Mouse (Mus musculus): Measurements from ENCODE around the gene Aph1c. TPM values are rescaled to one million over a fixed set of nuclear protein-coding genes. Genes with fewer than 3 reads are reported as not detected.

Gene Aph1c
- polyA plus RNA-seq, 1 experiment, result 3.0 TPM

DNA sequence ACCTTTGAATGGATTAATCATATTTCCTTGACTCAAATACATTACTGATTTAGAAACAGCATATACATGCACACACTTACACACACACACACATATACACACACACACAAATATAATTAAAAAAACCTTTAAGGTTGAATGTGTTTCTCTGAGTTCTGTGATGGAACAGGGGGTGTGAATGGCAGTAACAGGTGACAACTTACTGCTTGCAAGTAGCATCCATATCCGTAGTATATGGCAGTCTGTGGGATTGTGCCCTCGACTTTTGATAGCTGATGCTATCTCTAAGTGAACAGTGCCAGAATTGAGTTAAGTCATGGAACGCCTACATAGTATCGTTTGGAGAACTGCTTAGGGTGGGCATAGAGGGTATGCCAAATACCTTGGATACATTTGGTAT lies 27.7 kb upstream of the Aph1c start:
- H3K4me3 ChIP-seq (ENCODE audit: extremely low read depth, insufficient read depth, insufficient read length), result no peak overlapping the region
- 84% methylated on average over 4 of the region's 4 CpGs for WGBS
- H3K4me1 ChIP-seq (ENCODE audit: control insufficient read depth, insufficient read depth, insufficient read length), result no peaks in the 10 kb centered on the region
- no peak overlapping the region for H3K27ac ChIP-seq (ENCODE audit: insufficient read depth, low read length)
- TF ChIP-seq CTCF (IDR thresholded peaks at IDR 0.05; ENCODE audit: extremely low read depth, insufficient read depth, insufficient read length, insufficient replicate concordance) (no peak), POLR2A (IDR thresholded peaks at IDR 0.05; ENCODE audit: low read depth, low read length) (no peak)
- H3K36me3 ChIP-seq (ENCODE audit: control insufficient read depth, insufficient read depth, low read length), result peaks cover 11% of the 10 kb centered on the region
- DNase-seq (ENCODE audit: low read depth in 1 of 2, low spot score in 2 of 2), result no peak
- no peaks in the 10 kb centered on the region for H3K27me3 ChIP-seq (ENCODE audit: control insufficient read depth, insufficient read depth, low read length)

- no peak for DNase-seq (ENCODE audit: low read depth in 1 of 2, low spot score in 2 of 2)
- Histone ChIP-seq H3K4me3 (ENCODE audit: extremely low read depth, insufficient read depth, insufficient read length) (no peak overlapping the region), H3K27ac (ENCODE audit: insufficient read depth, low read length) (no peak overlapping the region), H3K36me3 (ENCODE audit: control insufficient read depth, insufficient read depth, low read length) (peaks cover 11% of the 10 kb centered on the region), H3K4me1 (ENCODE audit: control insufficient read depth, insufficient read depth, insufficient read length) (no peaks in the 10 kb centered on the region), H3K27me3 (ENCODE audit: control insufficient read depth, insufficient read depth, low read length) (no peaks in the 10 kb centered on the region)
- TF ChIP-seq CTCF (IDR thresholded peaks at IDR 0.05; ENCODE audit: extremely low read depth, insufficient read depth, insufficient read length, insufficient replicate concordance) (no peak), POLR2A (IDR thresholded peaks at IDR 0.05; ENCODE audit: low read depth, low read length) (no peak)
- 92% methylated on average over 5 of the region's 5 CpGs for WGBS
These were observed 26.7 kb upstream of the Aph1c start for GRCm38 (mm10) chr9:66861104-66861767.

- Histone ChIP-seq H3K4me1 (ENCODE audit: control insufficient read depth, insufficient read depth, insufficient read length) (no peaks in the 10 kb centered on the region), H3K36me3 (ENCODE audit: control insufficient read depth, insufficient read depth, low read length) (peaks cover 11% of the 10 kb centered on the region), H3K27me3 (ENCODE audit: control insufficient read depth, insufficient read depth, low read length) (no peaks in the 10 kb centered on the region), H3K27ac (ENCODE audit: insufficient read depth, low read length) (no peak overlapping the region), H3K4me3 (ENCODE audit: extremely low read depth, insufficient read depth, insufficient read length) (no peak overlapping the region)
- TF ChIP-seq CTCF (IDR thresholded peaks at IDR 0.05; ENCODE audit: extremely low read depth, insufficient read depth, insufficient read length, insufficient replicate concordance), result no peak
- no peak for TF ChIP-seq POLR2A (IDR thresholded peaks at IDR 0.05; ENCODE audit: low read depth, low read length)
- 90% methylated on average over 5 of the region's 5 CpGs for WGBS
- DNase-seq (ENCODE audit: low read depth in 1 of 2, low spot score in 2 of 2), result no peak
These were observed 25.0 kb upstream of the Aph1c start for GRCm38 (mm10) chr9:66859523-66859922.

- Histone ChIP-seq H3K4me3 (ENCODE audit: extremely low read depth, insufficient read depth, insufficient read length) (no peak overlapping the region), H3K27me3 (ENCODE audit: control insufficient read depth, insufficient read depth, low read length) (no peaks in the 10 kb centered on the region), H3K27ac (ENCODE audit: insufficient read depth, low read length) (no peak overlapping the region), H3K4me1 (ENCODE audit: control insufficient read depth, insufficient read depth, insufficient read length) (no peaks in the 10 kb centered on the region), H3K36me3 (ENCODE audit: control insufficient read depth, insufficient read depth, low read length) (peaks cover 13% of the 10 kb centered on the region)
- TF ChIP-seq CTCF (IDR thresholded peaks at IDR 0.05; ENCODE audit: extremely low read depth, insufficient read depth, insufficient read length, insufficient replicate concordance) (no peak), POLR2A (IDR thresholded peaks at IDR 0.05; ENCODE audit: low read depth, low read length) (no peak)
- WGBS, result 82% methylated on average over 7 of the region's 7 CpGs
- no peak for DNase-seq (ENCODE audit: low read depth in 1 of 2, low spot score in 2 of 2)
These were observed 21.3 kb upstream of the Aph1c start for GRCm38 (mm10) chr9:66855865-66856264.

DNA sequence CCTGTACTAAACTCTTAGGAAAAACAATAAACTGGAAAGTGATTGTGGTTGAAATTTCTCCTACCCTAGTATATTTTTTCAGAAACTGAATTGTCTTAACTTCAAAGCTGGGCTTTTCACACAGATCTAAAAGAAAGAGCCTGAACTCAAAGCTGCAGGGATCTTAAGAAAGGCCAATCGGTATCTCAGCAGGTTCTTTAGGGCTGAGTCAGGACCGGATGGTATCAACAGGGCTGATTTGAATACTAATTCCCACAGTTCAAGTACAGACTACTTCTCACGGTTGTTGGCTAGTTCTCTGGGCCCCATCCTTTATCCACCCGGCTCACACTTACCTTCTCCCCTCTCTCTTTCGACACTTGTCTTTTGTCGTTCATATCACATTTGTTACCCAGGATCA lies 18.1 kb upstream of the Aph1c start:
- WGBS, result 94% methylated on average over 6 of the region's 6 CpGs
- no peak overlapping the region for H3K27ac ChIP-seq (ENCODE audit: insufficient read depth, low read length)
- TF ChIP-seq POLR2A (IDR thresholded peaks at IDR 0.05; ENCODE audit: low read depth, low read length) (no peak), CTCF (IDR thresholded peaks at IDR 0.05; ENCODE audit: extremely low read depth, insufficient read depth, insufficient read length, insufficient replicate concordance) (no peak)
- no peak for DNase-seq (ENCODE audit: low read depth in 1 of 2, low spot score in 2 of 2)
- H3K36me3 ChIP-seq (ENCODE audit: control insufficient read depth, insufficient read depth, low read length), result peaks cover 7% of the 10 kb centered on the region
- no peak overlapping the region for H3K4me3 ChIP-seq (ENCODE audit: extremely low read depth, insufficient read depth, insufficient read length)
- no peaks in the 10 kb centered on the region for H3K27me3 ChIP-seq (ENCODE audit: control insufficient read depth, insufficient read depth, low read length)
- H3K4me1 ChIP-seq (ENCODE audit: control insufficient read depth, insufficient read depth, insufficient read length), result no peaks in the 10 kb centered on the region

GRCm38 (mm10) chr9:66850966-66851365 lies 16.4 kb upstream of the Aph1c start:
- 93% methylated on average over 5 of the region's 5 CpGs for WGBS

DNA sequence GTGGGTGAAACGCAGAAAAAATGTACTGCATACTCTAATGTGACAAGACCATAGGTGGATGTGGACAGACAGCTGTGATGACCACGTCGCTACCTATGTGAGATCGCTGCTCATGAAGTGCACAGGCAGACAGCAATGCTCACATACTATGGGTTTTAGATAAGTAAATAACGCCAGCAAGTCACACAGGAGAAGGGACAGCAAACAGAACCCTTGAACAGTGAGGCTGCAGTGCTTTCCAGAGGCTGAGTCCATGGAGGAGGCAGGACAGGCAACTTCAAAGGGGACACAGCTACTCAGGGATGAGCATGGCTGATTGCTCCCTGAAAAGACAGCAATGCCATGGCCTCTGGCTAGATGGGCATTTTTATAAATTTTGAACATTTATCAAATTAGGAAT lies 12.3 kb upstream of the Aph1c start:
- no peak overlapping the region for H3K27ac ChIP-seq (ENCODE audit: insufficient read depth, low read length)
- H3K4me3 ChIP-seq (ENCODE audit: extremely low read depth, insufficient read depth, insufficient read length), result no peak overlapping the region
- 96% methylated on average over 5 of the region's 5 CpGs for WGBS
- no peak for TF ChIP-seq CTCF (IDR thresholded peaks at IDR 0.05; ENCODE audit: extremely low read depth, insufficient read depth, insufficient read length, insufficient replicate concordance)
- TF ChIP-seq POLR2A (IDR thresholded peaks at IDR 0.05; ENCODE audit: low read depth, low read length), result no peak
- H3K4me1 ChIP-seq (ENCODE audit: control insufficient read depth, insufficient read depth, insufficient read length), result no peaks in the 10 kb centered on the region
- no peaks in the 10 kb centered on the region for H3K27me3 ChIP-seq (ENCODE audit: control insufficient read depth, insufficient read depth, low read length)
- peaks cover 11% of the 10 kb centered on the region for H3K36me3 ChIP-seq (ENCODE audit: control insufficient read depth, insufficient read depth, low read length)
- DNase-seq (ENCODE audit: low read depth in 1 of 2, low spot score in 2 of 2), result no peak

More at GRCm38 (mm10) chr9:66850966-66851365, 16.4 kb upstream of the Aph1c start:
- Histone ChIP-seq H3K36me3 (ENCODE audit: control insufficient read depth, insufficient read depth, low read length) (peaks cover 13% of the 10 kb centered on the region), H3K4me1 (ENCODE audit: control insufficient read depth, insufficient read depth, insufficient read length) (no peaks in the 10 kb centered on the region), H3K4me3 (ENCODE audit: extremely low read depth, insufficient read depth, insufficient read length) (no peak overlapping the region), H3K27ac (ENCODE audit: insufficient read depth, low read length) (no peak overlapping the region), H3K27me3 (ENCODE audit: control insufficient read depth, insufficient read depth, low read length) (no peaks in the 10 kb centered on the region)
- no peak for TF ChIP-seq POLR2A (IDR thresholded peaks at IDR 0.05; ENCODE audit: low read depth, low read length)
- no peak for TF ChIP-seq CTCF (IDR thresholded peaks at IDR 0.05; ENCODE audit: extremely low read depth, insufficient read depth, insufficient read length, insufficient replicate concordance)
- DNase-seq (ENCODE audit: low read depth in 1 of 2, low spot score in 2 of 2), result no peak

Data from spleen, adult 2 months (tissue).